ENCODE assay signal across 14 mouse cellular contexts in the genomic region with DNA sequence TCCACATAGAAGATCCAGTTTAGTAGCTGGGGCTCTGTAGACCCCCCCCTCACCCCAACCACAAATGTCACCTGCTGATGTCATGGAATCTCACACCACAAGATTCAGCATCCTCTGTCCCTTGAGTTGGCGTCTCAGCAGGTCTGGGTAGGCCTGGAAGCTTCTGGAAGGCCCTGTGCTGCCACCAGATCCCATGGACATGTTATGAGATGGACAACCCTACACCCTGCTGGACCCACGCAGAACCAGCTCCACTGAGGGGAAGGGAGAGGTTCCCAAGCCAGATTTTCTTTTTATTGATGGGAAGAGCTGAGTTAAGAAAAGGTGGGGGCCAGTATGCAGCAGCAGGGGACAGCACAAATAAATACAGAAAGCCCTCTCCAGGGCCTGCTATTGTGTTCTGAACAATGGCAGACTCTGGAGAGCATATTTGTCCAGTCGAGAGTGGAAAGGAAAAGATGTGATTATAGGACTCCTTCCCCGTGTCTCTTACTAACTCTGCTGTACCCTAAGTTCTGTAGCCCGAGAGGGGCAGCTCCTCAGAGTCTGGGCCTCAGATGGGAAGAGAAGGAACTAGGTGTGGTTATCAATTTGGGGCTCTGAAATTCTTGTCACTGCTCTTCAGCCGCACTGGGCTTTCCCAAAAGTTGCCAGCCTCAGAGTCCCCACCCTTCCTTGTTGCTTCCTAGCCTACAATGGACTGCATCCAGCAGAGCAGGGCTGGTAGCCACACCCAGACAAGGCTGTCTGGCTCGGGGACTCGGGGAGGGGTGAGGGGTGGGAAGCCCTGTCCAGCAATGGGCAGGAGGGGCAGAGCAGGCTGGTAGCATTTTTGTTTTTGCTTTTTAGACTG. TPM values are rescaled to one million over a fixed set of nuclear protein-coding genes. Genes with fewer than 3 reads are reported as not detected.
DNase-seq lines count a peak whose midpoint lies in the region; ATAC-seq and TF ChIP-seq lines count a peak whose summit lies in the region.
"Had no signal": no experiment of that assay in that cellular context is flagged by ENCODE, and none has a peak within 500 bp of the region (broad histone marks: within the 10 kb centered on the region; RNA-seq: fewer than 3 reads in every experiment).

No protein-coding gene starts in this region.

- peak; percentile 98 for DNase-seq in heart, adult 11 months
- DNase-seq in heart, embryonic 10.5 days (ENCODE audit: low spot score), result no peak
- no peak for DNase-seq in midbrain, postnatal 0 days (ENCODE audit: low spot score)
- DNase-seq in heart, postnatal 0 days (ENCODE audit: low spot score), result peak; percentile 13
- peak; percentile 56 to 71 for DNase-seq in lung, postnatal 4 days
- DNase-seq in right cerebral cortex, postnatal 4 days, result no peak

- peaks cover 3% of the 10 kb centered on the region; the same call in 1 of the 2 replicates for H3K9me3 ChIP-seq in heart, embryonic 10.5 days
- peaks cover 6% of the 10 kb centered on the region for H3K9me3 ChIP-seq in midbrain, postnatal 0 days (ENCODE audit: low read length)
- H3K9me3 ChIP-seq in midbrain, embryonic 16.5 days (replicated peaks; ENCODE audit: control insufficient read depth, low read length, poor library complexity, severe bottlenecking), result 0 out of 2 replicates have a peak, but pooled peaks cover 6% of the 10 kb centered on the region
- 0 out of 2 replicates have a peak, but pooled peaks cover 3% of the 10 kb centered on the region for H3K9me3 ChIP-seq in heart, postnatal 0 days (replicated peaks; ENCODE audit: control insufficient read depth, low read length)
- H3K9me3 ChIP-seq: embryonic facial prominence, embryonic 12.5 days had no signal

- peaks cover 7% of the 10 kb centered on the region; the same call in 1 of the 2 replicates for H3K36me3 ChIP-seq in heart, embryonic 10.5 days
- no peaks in the 10 kb centered on the region; the same call in 1 of the 2 replicates for H3K36me3 ChIP-seq in midbrain, postnatal 0 days (ENCODE audit: insufficient read depth, low read length)
- H3K36me3 ChIP-seq in midbrain, embryonic 16.5 days (ENCODE audit: control insufficient read depth, insufficient read depth, low read length), result no peaks in the 10 kb centered on the region
- H3K36me3 ChIP-seq in heart, postnatal 0 days (replicated peaks; ENCODE audit: control insufficient read depth, insufficient read depth, low read length), result peaks cover 4% of the 10 kb centered on the region
- H3K36me3 ChIP-seq: embryonic facial prominence, embryonic 12.5 days; neural tube, embryonic 12.5 days had no signal

- no peak overlapping the region for H3K9ac ChIP-seq in midbrain, postnatal 0 days (replicated peaks; ENCODE audit: low read length, poor library complexity, severe bottlenecking)
- no peak overlapping the region for H3K9ac ChIP-seq in midbrain, embryonic 16.5 days (ENCODE audit: low read depth, low read length)
- no peak overlapping the region for H3K9ac ChIP-seq in heart, postnatal 0 days (replicated peaks; ENCODE audit: low read depth, low read length)
- H3K9ac ChIP-seq: embryonic facial prominence, embryonic 12.5 days; neural tube, embryonic 12.5 days had no signal

- no peak overlapping the region for H3K4me2 ChIP-seq in midbrain, postnatal 0 days (ENCODE audit: low read depth, low read length, poor library complexity, severe bottlenecking)
- no peak overlapping the region for H3K4me2 ChIP-seq in midbrain, embryonic 16.5 days (ENCODE audit: low read length)
- H3K4me2 ChIP-seq in heart, postnatal 0 days (ENCODE audit: low read depth, low read length), result no peak overlapping the region
- H3K4me2 ChIP-seq: embryonic facial prominence, embryonic 12.5 days; neural tube, embryonic 12.5 days had no signal

- no peaks in the 10 kb centered on the region for H3K27me3 ChIP-seq in heart, embryonic 10.5 days (ENCODE audit: insufficient read depth, poor library complexity, severe bottlenecking)
- no peaks in the 10 kb centered on the region for H3K27me3 ChIP-seq in midbrain, postnatal 0 days (ENCODE audit: insufficient read depth, low read length)
- no peaks in the 10 kb centered on the region for H3K27me3 ChIP-seq in midbrain, embryonic 16.5 days (ENCODE audit: control insufficient read depth, insufficient read depth, low read depth, low read length)
- no peaks in the 10 kb centered on the region for H3K27me3 ChIP-seq in heart, postnatal 0 days (ENCODE audit: control insufficient read depth, insufficient read depth, low read length)
- H3K27me3 ChIP-seq: embryonic facial prominence, embryonic 12.5 days; neural tube, embryonic 12.5 days had no signal

- H3K4me3 ChIP-seq in heart, embryonic 10.5 days, result no peak overlapping the region
- H3K4me3 ChIP-seq in midbrain, postnatal 0 days (ENCODE audit: low read depth, low read length), result no peak overlapping the region
- H3K4me3 ChIP-seq in midbrain, embryonic 16.5 days (ENCODE audit: low read depth, low read length), result no peak overlapping the region
- H3K4me3 ChIP-seq in heart, postnatal 0 days (ENCODE audit: low read depth, low read length), result no peak overlapping the region
- H3K4me3 ChIP-seq: embryonic facial prominence, embryonic 12.5 days; neural tube, embryonic 12.5 days had no signal

- 57% methylated on average over 8 of the region's 8 CpGs for WGBS in heart, embryonic 10.5 days
- WGBS in midbrain, postnatal 0 days, result 33% methylated on average over 8 of the region's 8 CpGs
- 27% methylated on average over 8 of the region's 8 CpGs for WGBS in midbrain, embryonic 16.5 days
- WGBS in heart, postnatal 0 days, result 44% methylated on average over 8 of the region's 8 CpGs

- peak; percentile 38; the same call in 1 of the 2 replicates for ATAC-seq in midbrain, postnatal 0 days (ENCODE audit: low FRiP score)
- no peak for ATAC-seq in midbrain, embryonic 16.5 days
- ATAC-seq in heart, postnatal 0 days (ENCODE audit: insufficient read depth, low read depth), result peak; percentile 50
- no peak for ATAC-seq in erythroid progenitor cell, adult 5-6 weeks (replicated peaks; ENCODE audit: low FRiP score, poor library complexity, severe bottlenecking)
- ATAC-seq: activated CD4-positive, CD25-positive, alpha-beta regulatory T cell, adult 4 months; CD4-positive, CD25-positive, alpha-beta regulatory T cell, adult 4 months; inflammation-experienced regulatory T-cells, adult 6 months had no signal

- no peak overlapping the region for H3K27ac ChIP-seq in heart, embryonic 10.5 days
- no peak overlapping the region for H3K27ac ChIP-seq in midbrain, postnatal 0 days (ENCODE audit: low read depth, low read length)
- H3K27ac ChIP-seq in midbrain, embryonic 16.5 days (ENCODE audit: low read length), result no peak overlapping the region
- peak overlapping the region; percentile 57 for H3K27ac ChIP-seq in heart, postnatal 0 days (ENCODE audit: low read depth)
- H3K27ac ChIP-seq: embryonic facial prominence, embryonic 12.5 days; macrophage; neural tube, embryonic 12.5 days had no signal

- no peak for TF ChIP-seq EP300 in heart, postnatal 0 days (IDR thresholded peaks at IDR 0.05; ENCODE audit: low read depth)

- 0 out of 2 replicates have a peak, but pooled peaks cover 7% of the 10 kb centered on the region for H3K4me1 ChIP-seq in heart, embryonic 10.5 days
- no peaks in the 10 kb centered on the region for H3K4me1 ChIP-seq in midbrain, postnatal 0 days (ENCODE audit: insufficient read depth, low read length)
- H3K4me1 ChIP-seq in midbrain, embryonic 16.5 days (ENCODE audit: control insufficient read depth, insufficient read depth, low read length), result no peaks in the 10 kb centered on the region
- peaks cover 3% of the 10 kb centered on the region; the same call in 1 of the 2 replicates for H3K4me1 ChIP-seq in heart, postnatal 0 days (ENCODE audit: control insufficient read depth, insufficient read depth)
- H3K4me1 ChIP-seq: neural tube, embryonic 12.5 days had no signal

- TF ChIP-seq CTCF in midbrain, postnatal 0 days (IDR thresholded peaks at IDR 0.05), result 0 out of 2 replicates have a peak, but pooled peaks have one; percentile 17
- TF ChIP-seq CTCF in heart, postnatal 0 days (IDR thresholded peaks at IDR 0.05; ENCODE audit: low read depth), result no peak

RNA-seq across cellular contexts. Expression of a gene that starts 20.5 kb away (rescaled TPM):
- 1.2 and 1.6 TPM in 2 replicates for polyA plus RNA-seq in heart, embryonic 10.5 days (2016; fragmentation: Nextera tagmentation; extraction: Ambion mirVana)
- 13.2 and 15.3 TPM in 2 replicates for total RNA-seq in midbrain, postnatal 0 days (2014; rRNA removed)
- 8.1 and 10.8 TPM in 2 replicates for polyA plus RNA-seq in midbrain, postnatal 0 days (2015; fragmentation: Nextera tagmentation; extraction: Ambion mirVana)
- 9.5 and 11.7 TPM in 2 replicates for polyA plus RNA-seq in midbrain, embryonic 16.5 days (2015; fragmentation: Nextera tagmentation; extraction: Ambion mirVana)
- 2.3 and 3.6 TPM in 2 replicates for total RNA-seq in heart, postnatal 0 days (2014; rRNA removed; ENCODE audit: low replicate concordance)
- 2.5 and 2.7 TPM in 2 replicates for polyA plus RNA-seq in heart, postnatal 0 days (2015; fragmentation: Nextera tagmentation; extraction: Ambion mirVana)
- total RNA-seq in erythroid progenitor cell, adult 5-6 weeks (2015; ENCODE audit: low replicate concordance), result not detected in 2 replicates
- not detected in 2 replicates for total RNA-seq in erythroid progenitor cell, adult 5-6 weeks (2017; ENCODE audit: low replicate concordance)
- polyA plus RNA-seq: activated CD4-positive, CD25-positive, alpha-beta regulatory T cell, adult 4 months; CD4-positive, CD25-positive, alpha-beta regulatory T cell, adult 4 months; inflammation-experienced regulatory T-cells, adult 6 months; macrophage had no signal

Comparison
In these comparisons a context has a peak if more than half of its experiments do, and no peak if none do; other contexts are left out.
1. DNase-seq: peak in heart, adult 11 months (single experiment), heart, postnatal 0 days (single experiment) and lung, postnatal 4 days (2 of 2); none in heart, embryonic 10.5 days (single experiment), midbrain, postnatal 0 days (single experiment) and right cerebral cortex, postnatal 4 days (single experiment).
2. ATAC-seq: peak in midbrain, postnatal 0 days (single experiment) and heart, postnatal 0 days (single experiment); none in midbrain, embryonic 16.5 days (single experiment) and erythroid progenitor cell, adult 5-6 weeks (single experiment).